Mouse (Mus musculus) lung, adult 2 months (tissue): ENCODE measurements at regions not wholly inside any gene's neighbourhood (a gene's known extent, or its start where the extent isn't known, plus 50 kb on each side); places are given as distances from the start of the nearest gene placed in this dataset.

Experiments used
- DNase-seq: peaks from one replicate; pipeline ENCODE4 v3.0.0; 2022
- H3K4me1 ChIP-seq: fragments of 200-500 bp; 2 replicates; pipeline ENCODE4 v1.6.1; 2011; ENCODE audit warnings: low read length; ENCODE audit not compliant: control insufficient read depth, insufficient read depth
- H3K4me3 ChIP-seq: fragments of 200-500 bp; replicated peaks from 2 replicates; pipeline ENCODE3; 2011; ENCODE audit warnings: low read depth, mild to moderate bottlenecking, control low read depth, low read length; ENCODE audit errors: extremely low read depth
- CTCF ChIP-seq: fragments of 200-500 bp; IDR thresholded peaks from 2 replicates; pipeline ENCODE4 v1.5.1; 2011; ENCODE audit warnings: mild to moderate bottlenecking, low read length, control low read depth; ENCODE audit not compliant: insufficient read depth
- POLR2A ChIP-seq: fragments of 200-500 bp; IDR thresholded peaks from 2 replicates; pipeline ENCODE4 v1.6.1; 2011; ENCODE audit warnings: low read depth, mild to moderate bottlenecking, control low read depth, low read length, borderline replicate concordance; ENCODE audit errors: extremely low read depth
- WGBS: fragments of 180-500 bp; shearing (Covaris S2); methylation state at CpG from one replicate; pipeline ENCODE4 v1.1.7; 2018; 5-methylcytosine and 5-hydroxymethylcytosine counted together

DNA sequence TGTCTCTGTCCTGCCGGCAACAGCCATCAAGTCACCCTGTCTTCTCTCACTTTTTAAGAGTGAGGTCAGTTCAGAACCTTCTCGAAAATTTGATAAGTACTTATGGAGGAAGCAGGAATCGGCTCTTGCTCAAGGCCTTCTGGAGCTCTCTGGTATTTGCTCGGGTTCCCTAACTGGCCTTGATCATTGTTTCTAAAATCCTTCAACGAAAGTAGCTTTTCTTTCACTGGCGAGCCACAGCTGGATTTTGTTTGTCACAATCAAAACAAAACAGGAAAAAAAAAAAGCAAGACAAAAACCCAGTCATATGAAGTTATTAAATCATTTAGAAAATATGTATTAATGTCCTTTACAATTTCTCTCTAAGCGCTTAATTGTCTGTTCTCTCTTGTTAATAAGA, 156.6 kb upstream of the Tex13c2 start:
- no peaks in the 10 kb centered on the region for H3K4me1 ChIP-seq
- TF ChIP-seq POLR2A (no peak), CTCF (no peak)
- H3K4me3 ChIP-seq: no peak overlapping the region
- no peak for DNase-seq
- 61% methylated on average over 7 of the region's 7 CpGs for WGBS

DNA sequence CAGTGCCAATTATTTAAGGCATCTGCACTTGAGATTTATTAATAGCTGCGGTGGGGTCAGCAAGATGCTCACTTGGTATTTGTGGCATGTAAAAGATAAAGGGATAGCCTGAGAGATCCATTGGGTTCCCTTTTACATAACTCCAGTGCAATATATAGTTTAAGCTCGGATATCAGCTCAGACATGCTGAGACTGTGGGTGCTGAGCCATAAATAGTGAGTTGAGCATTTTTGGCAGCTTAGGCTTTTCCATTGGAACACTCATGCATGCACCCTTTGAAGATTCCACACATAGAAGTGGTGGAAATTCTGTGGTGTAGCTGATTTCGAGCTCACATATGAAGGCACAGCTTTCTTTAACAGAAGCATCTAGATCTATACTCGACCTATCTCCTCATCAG, 155.9 kb upstream of the Tex13c2 start:
- TF ChIP-seq CTCF (no peak), POLR2A (no peak)
- 52% methylated on average over 4 of the region's 4 CpGs for WGBS
- no peak for DNase-seq
- H3K4me3 ChIP-seq: no peak overlapping the region
- H3K4me1 ChIP-seq: no peaks in the 10 kb centered on the region

DNA sequence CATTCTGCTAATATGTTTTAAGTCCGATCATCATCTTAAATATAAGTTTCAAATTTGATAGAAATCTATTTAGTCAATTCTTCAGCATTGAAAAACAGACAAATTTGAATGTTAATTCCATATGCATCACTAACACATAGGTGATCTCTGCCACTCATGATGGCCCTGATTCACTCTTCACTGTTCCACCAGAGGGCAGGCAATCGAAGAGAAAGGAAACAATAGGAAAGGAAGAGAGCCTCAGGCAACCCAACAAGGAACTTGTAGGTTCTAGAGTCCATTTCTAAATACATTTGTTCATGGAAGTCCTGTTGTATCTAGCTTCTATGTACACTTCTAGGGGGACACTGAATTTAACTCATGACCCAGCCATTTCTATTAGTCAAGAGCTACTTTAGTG, 154.7 kb upstream of the Tex13c2 start:
- no peak overlapping the region for H3K4me3 ChIP-seq
- no peak for TF ChIP-seq POLR2A
- no peak for TF ChIP-seq CTCF
- no peaks in the 10 kb centered on the region for H3K4me1 ChIP-seq
- 78% methylated on average over 2 of the region's 2 CpGs for WGBS
- no peak for DNase-seq

DNA sequence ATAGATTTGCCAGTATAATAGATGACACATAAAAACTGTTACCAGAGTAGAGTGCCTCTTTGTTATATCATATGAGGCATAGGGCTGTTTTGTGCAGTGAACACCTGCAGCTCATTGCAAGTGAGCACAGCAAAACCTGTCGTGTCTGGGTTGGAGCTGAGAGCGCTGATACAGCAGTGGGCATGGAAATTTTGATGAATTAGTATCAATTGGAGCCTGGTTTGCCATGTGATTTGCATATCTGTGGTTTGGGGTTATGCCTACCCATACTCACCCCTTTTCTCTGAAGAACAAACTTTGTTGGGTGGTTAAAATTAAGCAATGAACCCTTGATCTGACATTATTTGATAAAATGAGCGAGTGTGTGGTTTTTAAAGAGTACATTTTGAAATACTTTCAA, 152.7 kb upstream of the Tex13c2 start:
- 72% methylated on average over 3 of the region's 3 CpGs for WGBS
- H3K4me1 ChIP-seq: no peaks in the 10 kb centered on the region
- H3K4me3 ChIP-seq: no peak overlapping the region
- no peak for DNase-seq
- TF ChIP-seq POLR2A (no peak), CTCF (no peak)

DNA sequence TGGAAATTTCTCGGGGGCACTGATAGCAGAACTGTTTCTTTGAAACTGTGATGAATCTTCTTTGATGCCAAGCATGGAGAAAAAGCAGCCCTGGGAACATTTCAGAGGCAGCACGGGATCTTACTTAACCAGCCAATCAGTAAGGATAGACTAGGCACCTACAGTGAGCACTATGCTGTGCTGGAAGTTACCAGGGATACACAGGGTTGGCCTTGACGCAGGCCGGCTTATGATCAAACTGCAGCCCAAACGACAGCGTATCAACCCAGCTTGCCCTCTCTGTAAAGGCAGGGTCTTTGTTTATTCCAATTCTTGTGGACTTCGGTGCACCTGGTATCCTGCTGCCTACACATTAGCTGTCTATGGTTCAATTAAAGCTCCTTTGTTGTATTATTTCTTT, 147.1 kb upstream of the Tex13c2 start:
- Histone ChIP-seq H3K4me1 (peaks cover 3% of the 10 kb centered on the region), H3K4me3 (no peak overlapping the region)
- TF ChIP-seq CTCF: no peak
- TF ChIP-seq POLR2A: no peak
- WGBS: 56% methylated on average over 7 of the region's 7 CpGs
- no peak for DNase-seq

DNA sequence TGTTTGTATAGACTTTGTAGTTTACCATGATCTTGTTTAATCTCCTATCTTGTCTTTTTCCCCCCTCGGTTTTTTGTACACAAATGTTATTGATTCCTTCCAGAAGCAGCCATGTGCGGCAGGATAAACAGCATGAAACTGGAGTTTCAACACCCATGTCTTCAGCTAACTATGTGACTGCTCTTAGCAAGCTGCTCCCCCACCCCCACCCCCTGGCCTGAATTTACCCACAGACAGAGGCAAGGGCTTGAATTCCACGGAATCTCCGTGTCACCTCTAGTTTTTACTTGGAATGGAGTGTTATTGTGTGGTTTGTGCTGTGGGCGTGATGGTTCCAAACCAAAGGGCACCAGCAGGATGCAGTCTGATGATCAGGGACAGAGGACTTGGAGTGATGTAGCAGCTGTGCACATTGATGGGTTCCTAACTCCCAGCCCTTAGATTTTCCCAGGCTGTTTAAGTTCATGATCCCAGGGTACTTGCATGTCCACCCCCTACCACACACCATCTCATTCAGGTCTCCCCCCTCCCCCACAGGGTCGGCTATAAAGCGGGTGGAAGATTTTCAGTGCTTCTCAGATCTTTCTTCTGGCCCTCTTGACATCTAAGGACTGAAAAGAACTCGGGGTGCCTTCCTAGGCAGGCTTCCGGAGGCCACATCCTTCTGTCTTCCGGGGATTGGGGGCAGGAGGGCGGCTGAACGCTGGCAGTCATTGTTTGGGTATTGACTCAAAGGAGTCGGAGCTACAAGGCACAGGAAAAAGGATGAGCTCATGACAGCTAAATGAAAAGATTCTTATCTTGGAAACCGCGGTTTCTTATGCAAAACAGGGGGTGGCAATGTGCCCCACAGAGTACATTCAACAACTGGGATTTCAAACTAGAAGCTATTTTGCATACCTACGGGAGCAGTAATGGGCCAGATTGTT, 146.3 kb upstream of the Tex13c2 start:
- TF ChIP-seq POLR2A (no peak), CTCF (no peak)
- no peak overlapping the region for H3K4me3 ChIP-seq
- peaks cover 3% of the 10 kb centered on the region for H3K4me1 ChIP-seq
- WGBS: 21% methylated on average over 16 of the region's 16 CpGs
- no peak for DNase-seq

DNA sequence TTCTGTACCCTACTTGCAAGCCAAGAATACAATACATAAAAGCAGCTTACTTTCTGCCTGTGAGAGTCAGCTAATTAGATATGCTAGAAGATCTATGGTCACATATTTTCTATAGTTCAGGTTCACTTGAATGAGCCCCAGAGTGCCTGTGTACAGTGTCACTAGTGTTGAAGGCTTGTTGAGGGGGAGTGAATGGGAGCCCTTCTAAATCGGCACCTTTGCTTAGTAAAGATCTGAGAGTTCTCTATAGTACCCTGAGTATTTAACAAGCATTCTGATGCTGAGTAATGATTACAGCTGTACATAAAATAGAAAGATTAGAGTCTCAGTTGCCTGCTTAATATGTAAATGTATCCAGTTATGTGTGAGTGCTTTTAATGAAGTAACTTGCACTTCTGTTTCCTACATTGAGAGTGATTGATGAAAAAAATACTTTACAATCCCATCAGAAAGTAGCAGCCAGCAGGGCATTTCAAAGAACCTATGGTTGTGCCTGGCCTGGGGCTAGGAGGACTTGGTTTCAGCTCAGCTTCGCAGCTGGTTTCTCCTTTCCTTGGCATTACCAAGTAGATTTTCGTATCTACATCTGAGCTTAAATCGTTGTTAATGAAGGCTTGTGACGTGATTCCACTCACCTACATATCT, 136.8 kb upstream of the Tex13c2 start:
- Histone ChIP-seq H3K4me3 (no peak overlapping the region), H3K4me1 (no peaks in the 10 kb centered on the region)
- 77% methylated on average over 5 of the region's 5 CpGs for WGBS
- no peak for DNase-seq
- TF ChIP-seq CTCF (no peak), POLR2A (no peak)

DNA sequence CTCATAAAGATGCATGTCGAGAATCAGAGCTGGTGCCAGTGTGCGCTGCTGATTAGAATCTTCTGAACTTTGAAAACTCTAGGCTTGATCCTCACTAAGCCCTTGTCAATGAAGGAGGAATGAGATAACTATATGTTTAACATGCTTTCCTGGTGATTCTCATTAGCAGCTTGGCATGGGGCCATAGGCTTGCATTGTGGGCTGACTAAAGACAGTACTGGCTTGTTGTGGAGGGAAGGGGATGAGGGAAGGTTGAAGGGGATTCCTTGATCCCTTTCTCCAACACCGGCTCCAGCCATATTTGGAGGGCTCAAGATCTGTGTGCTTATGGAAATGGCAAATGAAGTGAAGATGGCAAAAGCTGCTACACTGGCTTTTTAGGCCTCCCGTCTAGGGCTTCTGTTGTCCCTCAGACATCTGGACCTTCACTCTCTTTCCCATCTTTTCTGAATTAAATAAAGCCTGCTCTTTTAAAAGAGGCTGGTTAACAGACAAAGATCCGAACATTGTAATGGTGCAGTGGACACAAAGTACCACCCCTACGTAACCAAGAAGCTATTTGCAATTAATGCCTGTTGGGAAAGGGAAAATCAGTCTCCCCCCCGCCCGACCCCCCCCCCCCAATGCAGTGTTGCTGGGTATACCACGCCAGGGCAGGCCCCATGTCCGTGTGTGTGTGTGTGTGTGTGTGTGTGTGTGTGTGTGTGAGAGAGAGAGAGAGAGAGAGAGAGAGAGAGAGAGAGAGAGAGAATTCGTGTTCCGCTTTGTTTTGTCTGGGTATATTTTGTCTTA, 129.9 kb upstream of the Tex13c2 start:
- Histone ChIP-seq H3K4me3 (no peak overlapping the region), H3K4me1 (no peaks in the 10 kb centered on the region)
- TF ChIP-seq POLR2A (no peak), CTCF (no peak)
- DNase-seq: no peak
- 46% methylated on average over 12 of the region's 12 CpGs for WGBS

DNA sequence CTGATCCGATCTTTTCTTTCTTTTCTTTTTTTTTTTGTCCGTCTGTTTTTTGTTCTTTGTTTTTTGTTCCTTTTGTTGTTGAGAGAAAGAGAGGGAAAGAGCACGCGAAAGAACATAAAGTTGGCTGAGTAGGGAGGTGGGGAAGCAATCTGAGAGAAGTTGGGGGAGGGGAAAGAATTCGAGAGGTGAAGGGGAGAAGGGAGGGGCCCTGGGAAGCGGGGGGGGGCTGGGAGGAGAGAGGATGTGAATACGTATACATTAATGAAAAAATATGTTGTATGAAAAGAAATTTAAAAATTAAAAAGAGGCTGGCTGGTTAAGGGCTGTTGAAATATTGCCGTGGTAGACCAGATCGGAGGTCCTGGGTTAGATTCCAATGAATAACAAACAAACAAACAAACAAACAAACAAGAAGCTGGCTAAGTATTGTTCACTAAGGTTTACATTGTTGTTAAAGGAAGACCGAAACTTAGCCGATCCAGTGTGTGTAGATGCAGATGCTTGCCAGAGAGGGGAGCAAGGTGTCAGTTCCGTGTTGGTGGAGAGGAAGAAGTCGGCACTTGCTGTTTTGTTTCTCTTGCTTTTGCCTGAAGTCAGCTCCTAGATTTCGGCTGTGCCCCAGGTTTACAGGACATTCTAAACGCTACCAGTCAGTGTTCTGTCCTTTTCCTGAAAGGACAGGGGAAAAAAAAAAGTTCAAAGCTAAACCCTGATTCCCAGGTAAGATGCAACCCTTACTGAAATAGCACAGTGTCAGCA, 129.1 kb upstream of the Tex13c2 start:
- peak; percentile 22; the same call in 1 of the 2 replicates for TF ChIP-seq CTCF
- TF ChIP-seq POLR2A: no peak
- Histone ChIP-seq H3K4me3 (peak overlapping the region; percentile 56), H3K4me1 (no peaks in the 10 kb centered on the region)
- 32% methylated on average over 15 of the region's 15 CpGs for WGBS
- peak; percentile 4 for DNase-seq
